Mouse (Mus musculus) G1E (cell line): ENCODE results near the gene Tfdp1. TPM values are rescaled to one million over a fixed set of nuclear protein-coding genes. Genes with fewer than 3 reads are reported as not detected.

Experiments
- ATAC-seq: 2 replicates; pipeline ENCODE4 v1.8.0; 2016; ENCODE audit warnings: mild to moderate bottlenecking; ENCODE audit not compliant: insufficient number of reproducible peaks, poor library complexity, low FRiP score, severe bottlenecking; ENCODE audit errors: extremely low read depth
- DNase-seq: peaks from one replicate; pipeline ENCODE4 v3.0.0; 2012; ENCODE audit warnings: low spot score
- H3K27me3 ChIP-seq: 2 replicates; pipeline ENCODE4 v1.6.1; 2012; ENCODE audit warnings: mild to moderate bottlenecking, low read length, inconsistent platforms; ENCODE audit not compliant: insufficient read depth
- H3K36me3 ChIP-seq: replicated peaks from 2 replicates; pipeline ENCODE3; 2012; ENCODE audit warnings: mild to moderate bottlenecking, inconsistent platforms
- H3K4me1 ChIP-seq: 2 replicates; pipeline ENCODE4 v1.6.1; 2012; ENCODE audit warnings: low read depth, low read length, inconsistent platforms, mixed read lengths; ENCODE audit not compliant: insufficient read depth
- H3K4me3 ChIP-seq: 2 replicates; pipeline ENCODE4 v1.5.1; 2012; ENCODE audit warnings: low read depth, mild to moderate bottlenecking, inconsistent platforms, low read length, moderate library complexity, mixed read lengths
- H3K9me3 ChIP-seq: replicated peaks from 2 replicates; pipeline ENCODE4 v1.6.1; 2012; ENCODE audit warnings: inconsistent platforms
- CTCF ChIP-seq: IDR thresholded peaks from 2 replicates; pipeline ENCODE4 v1.5.1; 2012; ENCODE audit warnings: low read depth, low read length, inconsistent platforms, mixed read lengths
- GATA1 ChIP-seq: IDR thresholded peaks from 2 replicates; pipeline ENCODE4 v1.6.1; 2012; ENCODE audit warnings: borderline replicate concordance, low read length, inconsistent platforms, mixed read lengths
- GATA2 ChIP-seq: IDR thresholded peaks from 2 replicates; pipeline ENCODE4 v1.6.1; 2012; ENCODE audit warnings: low read depth, low read length, inconsistent platforms, borderline replicate concordance
- POLR2AphosphoS5 ChIP-seq: IDR thresholded peaks from 2 replicates; pipeline ENCODE4 v1.6.1; 2012; ENCODE audit warnings: low read depth, low read length, inconsistent platforms; ENCODE audit not compliant: insufficient replicate concordance
- TAL1 ChIP-seq: conservative IDR thresholded peaks from 2 replicates; pipeline ENCODE4 v1.6.1; 2012; ENCODE audit warnings: low read depth, low read length, inconsistent platforms, mixed read lengths
- polyA plus RNA-seq: library from polyadenylated mRNA; stranded (reverse); fragments of >175 nt; gene quantifications from 2 replicates; pipeline ENCODE4 v1.2.3, GENCODE M21; 2012
- total RNA-seq, 2 experiments: library from RNA; stranded (forward) in 1 of 2; stranded (reverse) in 1 of 2; fragments of 200-1000 nt in 1 of 2; fragments of >200 nt in 1 of 2; fragmentation: Nextera tagmentation in 1 of 2; gene quantifications; 2 replicates each; pipeline ENCODE4 v1.2.3; 2014 to 2017

Gene Tfdp1
- total and polyA plus RNA-seq, 3 experiments = 68.6 to 237 (median 155) TPM

- no peak for ATAC-seq
- DNase-seq = no peak
- Histone ChIP-seq H3K27me3 (no peaks in the 10 kb centered on the region), H3K4me1 (peaks cover 2% of the 10 kb centered on the region; the same call in 1 of the 2 replicates), H3K36me3 (peaks cover 70% of the 10 kb centered on the region), H3K9me3 (peaks cover 3% of the 10 kb centered on the region; the same call in 1 of the 2 replicates), H3K4me3 (no peak overlapping the region)
- no peak for TF ChIP-seq POLR2AphosphoS5
- no peak for TF ChIP-seq TAL1
- TF ChIP-seq GATA1 = no peak
- no peak for TF ChIP-seq GATA2
- TF ChIP-seq CTCF = no peak
Measured at GRCm38 (mm10) chr8:13305884-13306283, 32.7 kb upstream of the Tfdp1 start.

- Histone ChIP-seq H3K9me3 (peaks cover 3% of the 10 kb centered on the region; the same call in 1 of the 2 replicates), H3K36me3 (peaks cover 69% of the 10 kb centered on the region), H3K4me3 (no peak overlapping the region), H3K4me1 (peaks cover 2% of the 10 kb centered on the region; the same call in 1 of the 2 replicates), H3K27me3 (no peaks in the 10 kb centered on the region)
- DNase-seq (no peak), ATAC-seq (no peak)
- TF ChIP-seq GATA1 = no peak
- TF ChIP-seq TAL1 = no peak
- no peak for TF ChIP-seq POLR2AphosphoS5
- no peak for TF ChIP-seq CTCF
- no peak for TF ChIP-seq GATA2
Measured at GRCm38 (mm10) chr8:13306309-13306909, 32.1 kb upstream of the Tfdp1 start.

- TF ChIP-seq TAL1 = no peak
- no peak for TF ChIP-seq GATA1
- TF ChIP-seq CTCF = no peak
- TF ChIP-seq POLR2AphosphoS5 = no peak
- TF ChIP-seq GATA2 = no peak
- ATAC-seq (no peak), DNase-seq (no peak)
- peaks cover 3% of the 10 kb centered on the region; the same call in 1 of the 2 replicates for H3K9me3 ChIP-seq
- H3K27me3 ChIP-seq = no peaks in the 10 kb centered on the region
- no peak overlapping the region for H3K4me3 ChIP-seq
- H3K4me1 ChIP-seq = peaks cover 2% of the 10 kb centered on the region; the same call in 1 of the 2 replicates
- H3K36me3 ChIP-seq = peaks cover 66% of the 10 kb centered on the region
Measured at GRCm38 (mm10) chr8:13306916-13307315, 31.6 kb upstream of the Tfdp1 start.

GRCm38 (mm10) chr8:13314922-13315321 is 23.6 kb upstream of the Tfdp1 start:
- Histone ChIP-seq H3K4me1 (peaks cover 4% of the 10 kb centered on the region; the same call in 1 of the 2 replicates), H3K27me3 (no peaks in the 10 kb centered on the region), H3K9me3 (no peaks in the 10 kb centered on the region), H3K36me3 (peaks cover 69% of the 10 kb centered on the region), H3K4me3 (no peak overlapping the region)
- DNase-seq = no peak
- no peak for ATAC-seq
- TF ChIP-seq TAL1 (no peak), CTCF (no peak), GATA2 (no peak), GATA1 (no peak), POLR2AphosphoS5 (no peak)

GRCm38 (mm10) chr8:13316671-13317070 is 21.9 kb upstream of the Tfdp1 start:
- Histone ChIP-seq H3K27me3 (no peaks in the 10 kb centered on the region), H3K4me1 (peaks cover 4% of the 10 kb centered on the region; the same call in 1 of the 2 replicates), H3K4me3 (no peak overlapping the region), H3K36me3 (peaks cover 65% of the 10 kb centered on the region), H3K9me3 (no peaks in the 10 kb centered on the region)
- no peak for DNase-seq
- no peak for TF ChIP-seq GATA1
- no peak for TF ChIP-seq GATA2
- no peak for TF ChIP-seq TAL1
- no peak for TF ChIP-seq POLR2AphosphoS5
- TF ChIP-seq CTCF = no peak
- no peak for ATAC-seq

- peaks cover 20% of the 10 kb centered on the region for H3K27me3 ChIP-seq
- no peaks in the 10 kb centered on the region for H3K4me1 ChIP-seq
- DNase-seq (no peak), ATAC-seq (no peak)
- no peak for TF ChIP-seq TAL1
- TF ChIP-seq POLR2AphosphoS5 = no peak
- TF ChIP-seq GATA1 = no peak
- TF ChIP-seq GATA2 = no peak
- no peak for TF ChIP-seq CTCF
- no peaks in the 10 kb centered on the region for H3K9me3 ChIP-seq
- peaks cover 6% of the 10 kb centered on the region for H3K36me3 ChIP-seq
- H3K4me3 ChIP-seq = no peak overlapping the region
Measured at GRCm38 (mm10) chr8:13326598-13326997, 12.0 kb upstream of the Tfdp1 start.
